Mouse (Mus musculus) erythroblast, embryonic 14.5 days (primary cell): ENCODE data around the gene Zfp941. TPM values are rescaled to one million over a fixed set of nuclear protein-coding genes. Genes with fewer than 3 reads are reported as not detected.

Experiments used
- H3K27me3 ChIP-seq: 2 replicates; pipeline ENCODE4 v1.6.1; 2012; ENCODE audit warnings: inconsistent platforms; ENCODE audit not compliant: control insufficient read depth
- H3K36me3 ChIP-seq: 2 replicates; pipeline ENCODE4 v1.6.1; 2012; ENCODE audit warnings: mild to moderate bottlenecking, inconsistent platforms; ENCODE audit not compliant: control insufficient read depth
- H3K4me1 ChIP-seq: 2 replicates; pipeline ENCODE4 v1.6.1; 2012; ENCODE audit warnings: inconsistent platforms; ENCODE audit not compliant: control insufficient read depth
- H3K4me3 ChIP-seq: replicated peaks from 2 replicates; pipeline ENCODE3; 2012; ENCODE audit warnings: moderate library complexity, mild to moderate bottlenecking, inconsistent platforms
- H3K9me3 ChIP-seq: 2 replicates; pipeline ENCODE4 v1.6.1; 2012; ENCODE audit warnings: low read length, inconsistent platforms, mixed read lengths; ENCODE audit not compliant: control insufficient read depth
- GATA1 ChIP-seq: IDR thresholded peaks from 2 replicates; pipeline ENCODE4 v1.6.1; 2012; ENCODE audit warnings: low read length, inconsistent platforms, mixed read lengths
- TAL1 ChIP-seq: IDR thresholded peaks from 3 replicates; pipeline ENCODE4 v1.6.1; 2012; ENCODE audit warnings: low read length, inconsistent platforms, mixed read lengths
- polyA plus RNA-seq: library from polyadenylated mRNA; stranded (reverse); fragments of >175 nt; gene quantifications from 2 replicates; pipeline ENCODE4 v1.2.3, GENCODE M21; 2012

The Zfp941 gene
- polyA plus RNA-seq, 1 experiment, result not detected

GRCm38 (mm10) chr7:140828171-140828881 is 6.3 kb upstream of the Zfp941 start:
- H3K4me3 ChIP-seq, result no peak overlapping the region
- H3K9me3 ChIP-seq, result no peaks in the 10 kb centered on the region
- H3K4me1 ChIP-seq, result no peaks in the 10 kb centered on the region
- TF ChIP-seq GATA1, result no peak
- no peak for TF ChIP-seq TAL1
- H3K27me3 ChIP-seq, result no peaks in the 10 kb centered on the region; the same call in 1 of the 2 replicates
- H3K36me3 ChIP-seq, result no peaks in the 10 kb centered on the region

- TF ChIP-seq TAL1, result no peak
- TF ChIP-seq GATA1, result no peak
- Histone ChIP-seq H3K36me3 (no peaks in the 10 kb centered on the region), H3K27me3 (peaks cover 4% of the 10 kb centered on the region; the same call in 1 of the 2 replicates), H3K9me3 (no peaks in the 10 kb centered on the region), H3K4me1 (peaks cover 7% of the 10 kb centered on the region), H3K4me3 (no peak overlapping the region)
Measured at GRCm38 (mm10) chr7:140822731-140823130, 753 bp upstream of the Zfp941 start.

GRCm38 (mm10) chr7:140821305-140821652 is 699 bp downstream of the Zfp941 start:
- Histone ChIP-seq H3K27me3 (peaks cover 4% of the 10 kb centered on the region; the same call in 1 of the 2 replicates), H3K4me1 (peaks cover 7% of the 10 kb centered on the region), H3K9me3 (no peaks in the 10 kb centered on the region), H3K4me3 (peak overlapping the region; percentile 60), H3K36me3 (no peaks in the 10 kb centered on the region)
- TF ChIP-seq GATA1, result no peak
- TF ChIP-seq TAL1, result no peak

GRCm38 (mm10) chr7:140820173-140820572 is 1.8 kb downstream of the Zfp941 start:
- Histone ChIP-seq H3K27me3 (peaks cover 4% of the 10 kb centered on the region; the same call in 1 of the 2 replicates), H3K4me3 (no peak overlapping the region)
- TF ChIP-seq TAL1 (no peak), GATA1 (no peak)

GRCm38 (mm10) chr7:140812850-140813249 is 9.1 kb downstream of the Zfp941 start:
- no peak overlapping the region for H3K4me3 ChIP-seq
- no peaks in the 10 kb centered on the region for H3K9me3 ChIP-seq
- H3K27me3 ChIP-seq, result no peaks in the 10 kb centered on the region
- no peaks in the 10 kb centered on the region for H3K36me3 ChIP-seq
- no peaks in the 10 kb centered on the region for H3K4me1 ChIP-seq
- TF ChIP-seq GATA1 (no peak), TAL1 (no peak)

More at GRCm38 (mm10) chr7:140820173-140820572, 1.8 kb downstream of the Zfp941 start:
- Histone ChIP-seq H3K4me1 (peaks cover 7% of the 10 kb centered on the region), H3K36me3 (no peaks in the 10 kb centered on the region), H3K9me3 (no peaks in the 10 kb centered on the region)

- Histone ChIP-seq H3K36me3 (no peaks in the 10 kb centered on the region), H3K4me1 (no peaks in the 10 kb centered on the region), H3K9me3 (no peaks in the 10 kb centered on the region), H3K4me3 (no peak overlapping the region), H3K27me3 (no peaks in the 10 kb centered on the region)
- no peak for TF ChIP-seq TAL1
- no peak for TF ChIP-seq GATA1
Measured at GRCm38 (mm10) chr7:140811714-140812113, 10.3 kb downstream of the Zfp941 start.

- Histone ChIP-seq H3K9me3 (no peaks in the 10 kb centered on the region), H3K27me3 (no peaks in the 10 kb centered on the region), H3K4me3 (no peak overlapping the region), H3K36me3 (no peaks in the 10 kb centered on the region), H3K4me1 (no peaks in the 10 kb centered on the region)
- no peak for TF ChIP-seq TAL1
- no peak for TF ChIP-seq GATA1
Measured at GRCm38 (mm10) chr7:140810496-140810895, 11.5 kb downstream of the Zfp941 start.

- no peak for TF ChIP-seq GATA1
- no peak for TF ChIP-seq TAL1
- Histone ChIP-seq H3K4me3 (no peak overlapping the region), H3K4me1 (no peaks in the 10 kb centered on the region), H3K27me3 (no peaks in the 10 kb centered on the region), H3K9me3 (no peaks in the 10 kb centered on the region), H3K36me3 (no peaks in the 10 kb centered on the region)
Measured at GRCm38 (mm10) chr7:140805704-140806103, 16.3 kb downstream of the Zfp941 start.

GRCm38 (mm10) chr7:140802629-140803028 is 19.3 kb downstream of the Zfp941 start:
- H3K4me3 ChIP-seq, result no peak overlapping the region
- H3K4me1 ChIP-seq, result no peaks in the 10 kb centered on the region
- TF ChIP-seq GATA1 (no peak), TAL1 (no peak)
- H3K9me3 ChIP-seq, result no peaks in the 10 kb centered on the region
- no peaks in the 10 kb centered on the region for H3K36me3 ChIP-seq
- H3K27me3 ChIP-seq, result no peaks in the 10 kb centered on the region
